Mouse (Mus musculus) MEL (cell line): ENCODE data around the gene Trim10. TPM values are rescaled to one million over a fixed set of nuclear protein-coding genes. Genes with fewer than 3 reads are reported as not detected.
A peak's percentile ranks its signal among the peaks of the same experiment; 100 is the strongest.

Experiments
- DNase-seq: peaks from one replicate; pipeline ENCODE4 v3.0.0; 2011; ENCODE audit warnings: low read depth, low spot score
- H3K27ac ChIP-seq: 2 replicates; pipeline ENCODE4 v1.5.1; 2012; ENCODE audit warnings: low read depth, mild to moderate bottlenecking, control low read depth, low read length, moderate library complexity; ENCODE audit not compliant: control insufficient read depth
- H3K27me3 ChIP-seq, 2 experiments: fragments of 150-350 bp in 1 of 2; sonication (generic) in 1 of 2; 2 replicates each; pipeline ENCODE4 v1.6.1; 2012; ENCODE audit warnings: low read length in 2 of 2, mild to moderate bottlenecking in 2 of 2, improper control_type of control experiment in 1 of 2, moderate library complexity in 1 of 2; ENCODE audit not compliant: insufficient read depth in 2 of 2, control insufficient read depth in 1 of 2
- H3K36me3 ChIP-seq, 2 experiments: 2 replicates each; pipeline ENCODE4 v1.6.1; 2012 to 2014; ENCODE audit warnings: low read length in 2 of 2, improper control_type of control experiment in 1 of 2, inconsistent platforms in 1 of 2, mild to moderate bottlenecking in 1 of 2; ENCODE audit not compliant: insufficient read depth in 2 of 2, control insufficient read depth in 1 of 2
- H3K4me1 ChIP-seq, 2 experiments: fragments of 150-350 bp in 1 of 2; sonication (generic) in 1 of 2; 2 replicates each; pipeline ENCODE4 v1.6.1; 2012; ENCODE audit warnings: low read length in 2 of 2, improper control_type of control experiment in 1 of 2, mild to moderate bottlenecking in 1 of 2; ENCODE audit not compliant: insufficient read depth in 2 of 2, control insufficient read depth in 1 of 2
- H3K4me3 ChIP-seq, 2 experiments: fragments of 150-350 bp in 1 of 2; sonication (generic) in 1 of 2; 2 replicates each; pipeline ENCODE4 v1.5.1; 2012; ENCODE audit warnings: low read depth in 2 of 2, low read length in 2 of 2, mild to moderate bottlenecking in 2 of 2, moderate library complexity in 2 of 2, control low read depth in 1 of 2, improper control_type of control experiment in 1 of 2; ENCODE audit not compliant: control insufficient read depth in 1 of 2, insufficient read depth in 1 of 2
- H3K79me2 ChIP-seq: 2 replicates; pipeline ENCODE4 v1.6.1; 2012; ENCODE audit warnings: mild to moderate bottlenecking, low read length, moderate library complexity; ENCODE audit not compliant: control insufficient read depth, poor library complexity, insufficient read depth
- H3K9ac ChIP-seq: 2 replicates; pipeline ENCODE4 v1.6.1; 2012; ENCODE audit warnings: low read depth, mild to moderate bottlenecking, control low read depth, low read length, moderate library complexity; ENCODE audit not compliant: control insufficient read depth, poor library complexity, severe bottlenecking
- H3K9me3 ChIP-seq: fragments of 150-350 bp; sonication (generic); replicated peaks from 2 replicates; pipeline ENCODE4 v1.6.1; 2012; ENCODE audit warnings: mild to moderate bottlenecking, low read length, improper control_type of control experiment, moderate library complexity; ENCODE audit not compliant: insufficient read depth
- BHLHE40 ChIP-seq: IDR thresholded peaks from 2 replicates; pipeline ENCODE4 v1.6.1; 2012; ENCODE audit warnings: low read depth, mild to moderate bottlenecking, inconsistent platforms, low read length, improper control_type of control experiment, borderline replicate concordance
- CHD1 ChIP-seq: IDR thresholded peaks from 2 replicates; pipeline ENCODE4 v1.6.1; 2012; ENCODE audit warnings: low read depth, mild to moderate bottlenecking, inconsistent platforms, low read length, improper control_type of control experiment
- CTCF ChIP-seq, 3 experiments: IDR thresholded peaks in 2 of 3; conservative IDR thresholded peaks in 1 of 3; 2 replicates each; pipeline ENCODE4 v1.5.1; 2011 to 2012; ENCODE audit warnings: low read length in 3 of 3, low read depth in 2 of 3, mild to moderate bottlenecking in 2 of 3, improper control_type of control experiment in 1 of 3, inconsistent platforms in 1 of 3, mixed read lengths in 1 of 3, moderate library complexity in 1 of 3; ENCODE audit not compliant: control insufficient read depth in 1 of 3, insufficient read depth in 1 of 3, poor library complexity in 1 of 3, severe bottlenecking in 1 of 3
- E2F4 ChIP-seq: IDR thresholded peaks from 2 replicates; pipeline ENCODE4 v1.6.1; 2011; ENCODE audit warnings: low read depth, low read length, improper control_type of control experiment, borderline replicate concordance
- ELF1 ChIP-seq: IDR thresholded peaks from 2 replicates; pipeline ENCODE4 v1.6.1; 2014; ENCODE audit warnings: low read depth, mild to moderate bottlenecking, inconsistent platforms, low read length, improper control_type of control experiment, moderate library complexity
- ETS1 ChIP-seq: IDR thresholded peaks from 2 replicates; pipeline ENCODE4 v1.6.1; 2012; ENCODE audit warnings: low read depth, mild to moderate bottlenecking, inconsistent platforms, low read length, improper control_type of control experiment, moderate library complexity
- GATA1 ChIP-seq: IDR thresholded peaks from 2 replicates; pipeline ENCODE4 v1.6.1; 2011; ENCODE audit warnings: low read depth, low read length, improper control_type of control experiment
- HCFC1 ChIP-seq: IDR thresholded peaks from 2 replicates; pipeline ENCODE4 v1.6.1; 2012; ENCODE audit warnings: low read depth, mild to moderate bottlenecking, inconsistent platforms, low read length, improper control_type of control experiment, moderate library complexity
- MAFK ChIP-seq: IDR thresholded peaks from 2 replicates; pipeline ENCODE4 v1.6.1; 2011; ENCODE audit warnings: low read depth, mild to moderate bottlenecking, low read length, improper control_type of control experiment, borderline replicate concordance
- MAX ChIP-seq: IDR thresholded peaks from 2 replicates; pipeline ENCODE4 v1.6.1; 2011; ENCODE audit warnings: low read length, improper control_type of control experiment
- MXI1 ChIP-seq: IDR thresholded peaks from 2 replicates; pipeline ENCODE4 v1.6.1; 2011; ENCODE audit warnings: mild to moderate bottlenecking, low read depth, low read length, improper control_type of control experiment
- MYB ChIP-seq: IDR thresholded peaks from 2 replicates; pipeline ENCODE4 v1.6.1; 2011; ENCODE audit warnings: mild to moderate bottlenecking, low read depth, low read length, improper control_type of control experiment
- MYC ChIP-seq: IDR thresholded peaks from 2 replicates; pipeline ENCODE4 v1.6.1; 2011; ENCODE audit warnings: low read depth, mild to moderate bottlenecking, low read length, improper control_type of control experiment, moderate library complexity
- POLR2A ChIP-seq, 2 experiments: IDR thresholded peaks; 2 replicates each; pipeline ENCODE4 v1.6.1; 2011 to 2012; ENCODE audit warnings: low read length in 2 of 2, mild to moderate bottlenecking in 2 of 2, control low read depth in 1 of 2, improper control_type of control experiment in 1 of 2, low read depth in 1 of 2, moderate library complexity in 1 of 2; ENCODE audit not compliant: control insufficient read depth in 1 of 2, insufficient read depth in 1 of 2, poor library complexity in 1 of 2
- RCOR1 ChIP-seq: IDR thresholded peaks from 2 replicates; pipeline ENCODE4 v1.6.1; 2012; ENCODE audit warnings: low read depth, mild to moderate bottlenecking, inconsistent platforms, low read length, improper control_type of control experiment
- TCF12 ChIP-seq: IDR thresholded peaks from 2 replicates; pipeline ENCODE4 v1.6.1; 2014; ENCODE audit warnings: low read depth, mild to moderate bottlenecking, inconsistent platforms, low read length, improper control_type of control experiment, moderate library complexity
- UBTF ChIP-seq: IDR thresholded peaks from 2 replicates; pipeline ENCODE4 v1.6.1; 2012; ENCODE audit warnings: low read depth, mild to moderate bottlenecking, inconsistent platforms, low read length, improper control_type of control experiment, moderate library complexity, borderline replicate concordance; ENCODE audit not compliant: insufficient read depth
- USF1 ChIP-seq: IDR thresholded peaks from 2 replicates; pipeline ENCODE4 v1.6.1; 2014; ENCODE audit warnings: low read depth, mild to moderate bottlenecking, inconsistent platforms, low read length, improper control_type of control experiment, moderate library complexity
- ZC3H11A ChIP-seq: IDR thresholded peaks from 2 replicates; pipeline ENCODE4 v1.6.1; 2012; ENCODE audit warnings: low read depth, mild to moderate bottlenecking, inconsistent platforms, low read length, improper control_type of control experiment
- ZKSCAN1 ChIP-seq: IDR thresholded peaks from 2 replicates; pipeline ENCODE4 v1.6.1; 2012; ENCODE audit warnings: low read depth, mild to moderate bottlenecking, inconsistent platforms, low read length, improper control_type of control experiment, moderate library complexity
- ZNF384 ChIP-seq: IDR thresholded peaks from 2 replicates; pipeline ENCODE4 v1.6.1; 2012; ENCODE audit warnings: low read depth, mild to moderate bottlenecking, inconsistent platforms, low read length, improper control_type of control experiment
- polyA plus RNA-seq, 2 experiments: library from polyadenylated mRNA; stranded (reverse) in 1 of 2; unstranded in 1 of 2; fragments of >175 nt in 1 of 2; fragments of >200 nt in 1 of 2; gene quantifications; 2 replicates each; pipeline versions ENCODE4 v1.2.1 to v1.2.4; 2012; ENCODE audit warnings: low replicate concordance in 2 of 2, low read depth in 1 of 2; ENCODE audit not compliant: insufficient read length in 2 of 2, insufficient read depth in 1 of 2, missing spikeins in 1 of 2
- total RNA-seq: library from RNA; depleted of rRNA; stranded (reverse); fragments of 300-350 nt; gene quantifications from 2 replicates; pipeline ENCODE4 v1.2.3, GENCODE M21; 2012

The Trim10 gene
- total and polyA plus RNA-seq, 3 experiments = 30.2 to 30.4 TPM; not detected in 1

GRCm38 (mm10) chr17:36835591-36836426 is 33.6 kb upstream of the Trim10 start:
- TF ChIP-seq POLR2A (IDR thresholded peaks at IDR 0.05; ENCODE audit: control insufficient read depth in 1 of 2, insufficient read depth in 1 of 2, low read depth in 1 of 2, low read length in 2 of 2, poor library complexity in 1 of 2) (no peak), ZC3H11A (no peak)
- TF ChIP-seq, all 39 proteins: peak for 0
- H3K27me3 ChIP-seq = peaks cover 9 to 10% of the 10 kb centered on the region in 2 experiments

GRCm38 (mm10) chr17:36836427-36836812 is 33.0 kb upstream of the Trim10 start:
- no peak for TF ChIP-seq RCOR1
- TF ChIP-seq MXI1 = peak; percentile 24; the same call in 1 of the 2 replicates
- TF ChIP-seq MYC = no peak
- no peak for TF ChIP-seq GATA1
- no peak overlapping the region for H3K27ac ChIP-seq
- peak overlapping the region; percentile 55 for H3K9ac ChIP-seq
- peaks cover 0 to 3% of the 10 kb centered on the region in 2 experiments; a peak in 2 of 4 replicates for H3K36me3 ChIP-seq
- no peaks in the 10 kb centered on the region for H3K9me3 ChIP-seq
- no peak for DNase-seq
- H3K79me2 ChIP-seq = no peaks in the 10 kb centered on the region
- peak overlapping the region; percentile 58 to 90 for H3K4me3 ChIP-seq
- peaks cover 7 to 9% of the 10 kb centered on the region in 2 experiments for H3K27me3 ChIP-seq
- H3K4me1 ChIP-seq = peaks cover 6 to 10% of the 10 kb centered on the region in 2 experiments; a peak in 3 of 4 replicates

More at GRCm38 (mm10) chr17:36835591-36836426, 33.6 kb upstream of the Trim10 start:
- Histone ChIP-seq H3K9ac (peak overlapping the region; percentile 55; the same call in 1 of the 2 replicates), H3K36me3 (peaks cover 0 to 3% of the 10 kb centered on the region in 2 experiments; a peak in 2 of 4 replicates), H3K79me2 (no peaks in the 10 kb centered on the region), H3K4me1 (peaks cover 6 to 10% of the 10 kb centered on the region in 2 experiments; a peak in 3 of 4 replicates), H3K4me3 (peak overlapping the region; percentile 58 to 90; a peak in 3 of 4 replicates), H3K27ac (no peak overlapping the region), H3K9me3 (no peaks in the 10 kb centered on the region)
- peak; percentile 68 for DNase-seq

- H3K4me1 ChIP-seq = peaks cover 6 to 10% of the 10 kb centered on the region in 2 experiments; a peak in 3 of 4 replicates
- peaks cover 2 to 9% of the 10 kb centered on the region in 2 experiments for H3K27me3 ChIP-seq
- TF ChIP-seq ZKSCAN1 (no peak), E2F4 (no peak), BHLHE40 (peak; percentile 40; the same call in 1 of the 2 replicates), MAX (peak; percentile 60; the same call in 1 of the 2 replicates), CTCF (IDR thresholded peaks at IDR 0.05 in 2 of 3, conservative IDR thresholded peaks at IDR 0.05 in 1 of 3; ENCODE audit: control insufficient read depth in 1 of 3, insufficient read depth in 1 of 3, low read depth in 2 of 3, low read length in 3 of 3, poor library complexity in 1 of 3, severe bottlenecking in 1 of 3) (no peak), CHD1 (no peak), ZNF384 (no peak), ETS1 (peak; percentile 93), HCFC1 (peak; percentile 76), USF1 (no peak), MAFK (no peak), RCOR1 (peak; percentile 72), ELF1 (0 out of 2 replicates have a peak, but pooled peaks have one; percentile 34), MYB (no peak), TCF12 (0 out of 2 replicates have a peak, but pooled peaks have one; percentile 10), UBTF (peak; percentile 88; the same call in 1 of the 2 replicates), MXI1 (peak; percentile 28; the same call in 1 of the 2 replicates)
Measured at GRCm38 (mm10) chr17:36836874-36837647, 32.3 kb upstream of the Trim10 start, which contains the start of gene Trim26. Trim26 (plus strand) TSS chr17:36837134.

More at GRCm38 (mm10) chr17:36836874-36837647, 32.3 kb upstream of the Trim10 start, which contains the start of gene Trim26:
- Histone ChIP-seq H3K27ac (no peak within 1 kb of the TSS), H3K9me3 (no peaks in the 10 kb centered on the region), H3K36me3 (peaks cover 0 to 3% of the 10 kb centered on the region in 2 experiments; a peak in 2 of 4 replicates), H3K9ac (peak within 1 kb of the TSS; percentile 65), H3K4me3 (peak within 1 kb of the TSS; percentile 87 to 90), H3K79me2 (no peaks in the 10 kb centered on the region)
- DNase-seq = peak; percentile 97
